Mouse (Mus musculus) G1E (cell line): ENCODE measurements around the gene Epha1. TPM values are rescaled to one million over a fixed set of nuclear protein-coding genes. Genes with fewer than 3 reads are reported as not detected.

ENCODE experiments used
- ATAC-seq: 2 replicates; pipeline ENCODE4 v1.8.0; 2016; ENCODE audit warnings: mild to moderate bottlenecking; ENCODE audit not compliant: insufficient number of reproducible peaks, poor library complexity, low FRiP score, severe bottlenecking; ENCODE audit errors: extremely low read depth
- DNase-seq: peaks from one replicate; pipeline ENCODE4 v3.0.0; 2012; ENCODE audit warnings: low spot score
- H3K27me3 ChIP-seq: 2 replicates; pipeline ENCODE4 v1.6.1; 2012; ENCODE audit warnings: mild to moderate bottlenecking, low read length, inconsistent platforms; ENCODE audit not compliant: insufficient read depth
- H3K36me3 ChIP-seq: replicated peaks from 2 replicates; pipeline ENCODE3; 2012; ENCODE audit warnings: mild to moderate bottlenecking, inconsistent platforms
- H3K4me1 ChIP-seq: 2 replicates; pipeline ENCODE4 v1.6.1; 2012; ENCODE audit warnings: low read depth, low read length, inconsistent platforms, mixed read lengths; ENCODE audit not compliant: insufficient read depth
- H3K4me3 ChIP-seq: 2 replicates; pipeline ENCODE4 v1.5.1; 2012; ENCODE audit warnings: low read depth, mild to moderate bottlenecking, inconsistent platforms, low read length, moderate library complexity, mixed read lengths
- H3K9me3 ChIP-seq: replicated peaks from 2 replicates; pipeline ENCODE4 v1.6.1; 2012; ENCODE audit warnings: inconsistent platforms
- CTCF ChIP-seq: IDR thresholded peaks from 2 replicates; pipeline ENCODE4 v1.5.1; 2012; ENCODE audit warnings: low read depth, low read length, inconsistent platforms, mixed read lengths
- GATA1 ChIP-seq: IDR thresholded peaks from 2 replicates; pipeline ENCODE4 v1.6.1; 2012; ENCODE audit warnings: borderline replicate concordance, low read length, inconsistent platforms, mixed read lengths
- GATA2 ChIP-seq: IDR thresholded peaks from 2 replicates; pipeline ENCODE4 v1.6.1; 2012; ENCODE audit warnings: low read depth, low read length, inconsistent platforms, borderline replicate concordance
- POLR2AphosphoS5 ChIP-seq: IDR thresholded peaks from 2 replicates; pipeline ENCODE4 v1.6.1; 2012; ENCODE audit warnings: low read depth, low read length, inconsistent platforms; ENCODE audit not compliant: insufficient replicate concordance
- TAL1 ChIP-seq: conservative IDR thresholded peaks from 2 replicates; pipeline ENCODE4 v1.6.1; 2012; ENCODE audit warnings: low read depth, low read length, inconsistent platforms, mixed read lengths
- polyA plus RNA-seq: library from polyadenylated mRNA; stranded (reverse); fragments of >175 nt; gene quantifications from 2 replicates; pipeline ENCODE4 v1.2.3, GENCODE M21; 2012
- total RNA-seq, 2 experiments: library from RNA; stranded (forward) in 1 of 2; stranded (reverse) in 1 of 2; fragments of 200-1000 nt in 1 of 2; fragments of >200 nt in 1 of 2; fragmentation: Nextera tagmentation in 1 of 2; gene quantifications; 2 replicates each; pipeline ENCODE4 v1.2.3; 2014 to 2017

The Epha1 gene
- total and polyA plus RNA-seq, 3 experiments = not detected

DNA sequence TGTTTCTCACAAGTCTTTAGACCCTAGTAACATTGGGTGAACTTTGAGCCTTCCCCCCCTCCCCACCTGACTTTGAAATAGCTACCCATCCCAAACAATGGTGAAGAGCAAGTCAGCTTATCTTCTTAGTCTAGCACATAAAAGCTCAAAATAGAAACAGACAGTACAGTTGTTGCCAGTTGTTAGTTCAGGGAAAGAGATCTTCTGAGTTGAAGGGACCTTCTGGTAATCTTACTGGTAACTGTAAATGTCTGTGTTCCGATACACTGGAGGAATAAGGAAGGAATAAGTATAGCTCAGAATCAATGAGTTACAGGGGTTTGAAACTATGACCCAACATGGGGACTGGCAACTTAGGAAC, 20.6 kb downstream of the Epha1 start:
- peaks cover 57% of the 10 kb centered on the region for H3K4me1 ChIP-seq
- H3K4me3 ChIP-seq = no peak overlapping the region; the same call in 1 of the 2 replicates
- ATAC-seq (no peak), DNase-seq (no peak)
- H3K36me3 ChIP-seq = peaks cover 27% of the 10 kb centered on the region
- TF ChIP-seq TAL1 (no peak), GATA1 (no peak), GATA2 (no peak), CTCF (no peak), POLR2AphosphoS5 (no peak)
- no peaks in the 10 kb centered on the region for H3K9me3 ChIP-seq
- peaks cover 5% of the 10 kb centered on the region; the same call in 1 of the 2 replicates for H3K27me3 ChIP-seq

DNA sequence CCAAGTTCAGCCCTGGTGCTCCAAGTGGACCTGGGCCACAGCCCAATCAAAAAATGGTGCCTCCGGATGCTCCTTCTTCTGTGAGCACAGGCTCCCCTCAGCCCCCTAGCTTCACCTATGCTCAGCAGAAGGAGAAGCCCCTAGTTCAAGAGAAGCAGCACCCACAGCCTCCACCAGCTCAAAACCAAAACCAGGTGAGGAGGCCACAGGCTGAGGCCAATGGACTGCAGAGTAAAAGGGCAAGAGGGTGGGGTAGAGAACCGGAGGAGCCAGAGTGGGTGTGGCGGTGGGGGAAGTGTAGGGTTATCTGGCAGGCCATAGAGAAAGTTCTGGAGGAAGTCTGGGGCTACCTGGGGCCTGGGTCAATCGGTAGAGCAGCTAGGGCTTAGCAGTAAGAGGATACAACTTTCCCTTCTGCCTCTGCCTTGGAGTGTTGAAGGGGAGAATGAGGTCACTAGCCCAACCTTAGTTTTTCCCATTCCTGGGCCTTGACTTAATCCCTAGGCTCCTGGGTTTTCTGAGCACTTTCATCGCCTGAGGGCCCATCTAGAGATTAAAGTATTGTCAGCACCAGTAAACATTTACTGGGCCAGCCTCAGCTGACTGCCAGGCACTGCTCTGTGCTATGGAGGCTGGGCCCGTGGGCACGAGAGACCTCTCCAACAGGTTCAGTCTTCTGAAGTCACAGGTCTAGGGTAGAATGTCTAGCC, 21.1 kb downstream of the Epha1 start:
- DNase-seq (peak; percentile 36), ATAC-seq (no peak)
- no peak for TF ChIP-seq POLR2AphosphoS5
- TF ChIP-seq GATA2 = no peak
- no peak for TF ChIP-seq CTCF
- TF ChIP-seq GATA1 = no peak
- TF ChIP-seq TAL1 = no peak
- Histone ChIP-seq H3K4me3 (peak overlapping the region; percentile 11; the same call in 1 of the 2 replicates), H3K4me1 (peaks cover 57% of the 10 kb centered on the region), H3K27me3 (peaks cover 5% of the 10 kb centered on the region; the same call in 1 of the 2 replicates), H3K9me3 (no peaks in the 10 kb centered on the region), H3K36me3 (peaks cover 21% of the 10 kb centered on the region)

DNA sequence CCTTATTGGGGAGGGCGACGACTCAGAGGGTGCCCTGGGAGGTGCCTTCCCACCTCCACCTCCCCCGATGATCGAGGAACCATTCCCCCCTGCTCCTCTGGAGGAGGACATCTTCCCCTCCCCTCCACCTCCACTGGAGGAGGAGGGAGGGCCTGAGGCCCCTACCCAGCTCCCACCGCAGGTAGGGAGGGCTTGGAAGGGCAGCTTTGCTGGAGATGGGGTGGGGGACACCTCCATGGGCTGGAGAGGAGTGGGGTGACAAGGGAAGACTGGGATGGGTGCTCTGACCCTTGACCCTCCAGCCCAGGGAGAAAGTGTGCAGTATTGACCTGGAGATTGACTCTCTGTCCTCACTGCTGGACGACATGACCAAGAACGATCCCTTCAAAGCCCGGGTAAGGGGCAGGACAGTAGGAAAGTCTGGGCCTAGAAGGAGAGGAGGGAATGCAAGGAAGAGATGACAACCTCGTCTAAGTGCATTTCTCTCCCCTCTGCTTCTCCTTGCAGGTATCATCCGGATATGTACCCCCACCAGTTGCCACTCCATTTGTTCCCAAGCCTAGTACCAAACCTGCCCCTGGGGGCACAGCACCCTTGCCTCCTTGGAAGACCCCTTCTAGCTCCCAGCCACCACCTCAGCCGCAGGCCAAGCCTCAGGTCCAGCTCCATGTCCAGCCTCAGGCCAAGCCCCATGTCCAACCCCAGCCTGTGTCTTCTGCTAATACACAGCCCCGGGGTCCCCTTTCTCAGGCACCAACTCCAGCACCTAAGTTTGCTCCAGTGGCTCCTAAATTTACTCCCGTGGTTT, 21.9 kb downstream of the Epha1 start:
- H3K9me3 ChIP-seq = no peaks in the 10 kb centered on the region
- ATAC-seq = no peak
- TF ChIP-seq POLR2AphosphoS5 (no peak), TAL1 (no peak), GATA1 (no peak), CTCF (no peak), GATA2 (no peak)
- peaks cover 57% of the 10 kb centered on the region for H3K4me1 ChIP-seq
- peak overlapping the region; percentile 81 for H3K4me3 ChIP-seq
- DNase-seq = no peak
- peaks cover 14% of the 10 kb centered on the region for H3K36me3 ChIP-seq
- peaks cover 5% of the 10 kb centered on the region; the same call in 1 of the 2 replicates for H3K27me3 ChIP-seq

GRCm38 (mm10) chr6:42350021-42350967, 22.8 kb downstream of the Epha1 start:
- H3K27me3 ChIP-seq = peaks cover 9% of the 10 kb centered on the region; the same call in 1 of the 2 replicates
- H3K4me1 ChIP-seq = peaks cover 57% of the 10 kb centered on the region
- TF ChIP-seq CTCF (no peak), GATA1 (no peak), GATA2 (no peak), POLR2AphosphoS5 (no peak), TAL1 (no peak)
- H3K36me3 ChIP-seq = peaks cover 6% of the 10 kb centered on the region
- ATAC-seq = no peak
- DNase-seq = peak; percentile 32
- H3K9me3 ChIP-seq = no peaks in the 10 kb centered on the region
- H3K4me3 ChIP-seq = peak overlapping the region; percentile 81

GRCm38 (mm10) chr6:42349426-42350020, 23.5 kb downstream of the Epha1 start, which contains the start of gene Zyx:
Gene Zyx, plus strand, starts transcription at chr6:42349630.
- peaks cover 10% of the 10 kb centered on the region; the same call in 1 of the 2 replicates for H3K27me3 ChIP-seq
- H3K4me3 ChIP-seq = peak within 1 kb of the TSS; percentile 81
- H3K4me1 ChIP-seq = peaks cover 52% of the 10 kb centered on the region
- no peaks in the 10 kb centered on the region for H3K9me3 ChIP-seq
- peaks cover 6% of the 10 kb centered on the region for H3K36me3 ChIP-seq
- TF ChIP-seq TAL1 = no peak
- TF ChIP-seq GATA1 = no peak
- TF ChIP-seq GATA2 = no peak
- TF ChIP-seq CTCF = no peak
- no peak for TF ChIP-seq POLR2AphosphoS5
- ATAC-seq (peak; percentile 78), DNase-seq (peak; percentile 95)
